Mouse (Mus musculus) hindbrain, embryonic 16.5 days (tissue): Measurements from ENCODE around the gene Olfr773. TPM values are rescaled to one million over a fixed set of nuclear protein-coding genes. Genes with fewer than 3 reads are reported as not detected.
"Not testable (repeated sequence)": the region's sequence is repeated elsewhere in the genome, so short reads cannot be mapped to it uniquely, and the experiment has no call there.

Source experiments
- ATAC-seq: fragments of 200-750 bp; cut with Nextera tagmentation; 2 replicates; pipeline ENCODE4 v1.8.0; 2017; ENCODE audit warnings: moderate TSS enrichment, moderate library complexity
- H3K27ac ChIP-seq: fragments of 300-500 bp; sonication (generic); 2 replicates; pipeline ENCODE4 v1.5.1; 2014; ENCODE audit warnings: low read depth, mild to moderate bottlenecking, control low read depth, low read length, moderate library complexity
- H3K27me3 ChIP-seq: fragments of 300-500 bp; sonication (generic); replicated peaks from 2 replicates; pipeline ENCODE4 v1.6.1; 2014; ENCODE audit warnings: low read length; ENCODE audit not compliant: control insufficient read depth, insufficient read depth
- H3K36me3 ChIP-seq: fragments of 300-500 bp; sonication (generic); 2 replicates; pipeline ENCODE4 v1.6.1; 2014; ENCODE audit warnings: mild to moderate bottlenecking, low read length, moderate library complexity, mixed read lengths; ENCODE audit not compliant: control insufficient read depth, insufficient read depth
- H3K4me1 ChIP-seq: fragments of 300-500 bp; sonication (generic); 2 replicates; pipeline ENCODE4 v1.6.1; 2014; ENCODE audit warnings: low read depth, low read length; ENCODE audit not compliant: control insufficient read depth, insufficient read depth
- H3K4me2 ChIP-seq: fragments of 300-500 bp; sonication (generic); 2 replicates; pipeline ENCODE4 v1.6.1; 2014; ENCODE audit warnings: mild to moderate bottlenecking, low read length, control low read depth, moderate library complexity
- H3K4me3 ChIP-seq: fragments of 300-500 bp; sonication (generic); 2 replicates; pipeline ENCODE4 v1.5.1; 2014; ENCODE audit warnings: mild to moderate bottlenecking, low read length, control low read depth, moderate library complexity
- H3K9ac ChIP-seq: fragments of 300-500 bp; sonication (generic); 2 replicates; pipeline ENCODE4 v1.6.1; 2014; ENCODE audit warnings: low read depth, mild to moderate bottlenecking, control low read depth, low read length, moderate library complexity
- H3K9me3 ChIP-seq: fragments of 300-500 bp; sonication (generic); 2 replicates; pipeline ENCODE4 v1.6.1; 2014; ENCODE audit warnings: mild to moderate bottlenecking, low read length, moderate library complexity; ENCODE audit not compliant: control insufficient read depth
- WGBS: fragments of 180-500 bp; shearing (Covaris S2); extraction: QIAGEN DNeasy Blood & Tissue Kit; methylation state at CpG from one replicate; pipeline ENCODE4 v1.1.7; 2014; 5-methylcytosine and 5-hydroxymethylcytosine counted together
- polyA plus RNA-seq: library from polyadenylated mRNA; unstranded; fragments of >200 nt; fragmentation: Nextera tagmentation; extraction: Ambion mirVana; gene quantifications from 2 replicates; pipeline ENCODE4 v1.2.1, GENCODE M21; 2015

Olfr773 gene
- not detected in 2 replicates for polyA plus RNA-seq

DNA sequence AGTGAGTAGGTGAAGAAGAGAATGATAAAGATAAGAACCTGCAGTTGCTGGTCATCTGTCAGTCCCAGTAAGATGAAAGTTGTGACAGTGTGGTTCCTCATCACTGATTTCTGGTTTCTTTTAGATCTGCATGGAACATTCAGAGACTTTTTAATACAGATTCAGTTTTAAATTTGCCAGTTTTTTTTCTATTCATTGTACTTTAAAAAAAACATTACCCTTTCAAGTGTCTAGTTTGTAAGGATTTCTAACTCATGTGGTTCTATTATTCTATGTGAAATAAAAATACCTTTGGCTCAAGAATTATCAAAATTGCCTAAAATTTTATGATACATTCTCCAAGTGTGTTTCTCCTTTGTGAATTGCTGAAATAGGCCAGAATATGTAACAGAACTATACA is at the start of gene Olfr773:
Olfr773 (minus strand) TSS at position 101 of the 400 bp plus-strand sequence.
- H3K36me3 ChIP-seq, H3K27ac ChIP-seq, H3K4me2 ChIP-seq, ATAC-seq, H3K9ac ChIP-seq, H3K27me3 ChIP-seq, H3K4me1 ChIP-seq, H3K9me3 ChIP-seq, H3K4me3 ChIP-seq: not testable (repeated sequence)

DNA sequence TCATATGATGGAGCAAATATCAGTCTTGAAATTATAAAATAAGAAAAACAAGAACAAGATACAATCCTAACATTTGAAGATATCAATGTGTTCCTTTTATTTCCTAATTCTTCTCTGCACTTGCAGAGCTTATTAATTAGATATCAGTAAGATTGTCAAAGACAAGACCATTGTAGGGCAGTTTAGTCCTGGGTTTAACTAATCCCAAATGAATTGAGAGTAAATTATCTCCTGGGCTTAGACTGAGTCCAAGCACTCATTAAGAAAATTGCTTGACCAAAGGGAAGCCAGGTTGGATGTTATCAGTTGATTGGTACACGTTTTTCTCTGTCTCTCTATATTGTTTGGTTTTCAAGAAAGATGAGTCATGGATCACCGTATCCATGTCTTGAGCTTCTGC is 48.7 kb upstream of the Olfr773 start, which contains the start of gene Olfr774:
Olfr774 (plus strand) TSS at position 301 of the 400 bp plus-strand sequence.
- Histone ChIP-seq H3K36me3 (no peaks in the 10 kb centered on the region), H3K9me3 (no peaks in the 10 kb centered on the region), H3K4me2 (no peak within 1 kb of the TSS), H3K27me3 (no peaks in the 10 kb centered on the region), H3K4me3 (no peak within 1 kb of the TSS), H3K4me1 (no peaks in the 10 kb centered on the region), H3K27ac (no peak within 1 kb of the TSS), H3K9ac (no peak within 1 kb of the TSS)
- WGBS: 71% methylated on average over 2 of the region's 2 CpGs
- ATAC-seq: no peak

DNA sequence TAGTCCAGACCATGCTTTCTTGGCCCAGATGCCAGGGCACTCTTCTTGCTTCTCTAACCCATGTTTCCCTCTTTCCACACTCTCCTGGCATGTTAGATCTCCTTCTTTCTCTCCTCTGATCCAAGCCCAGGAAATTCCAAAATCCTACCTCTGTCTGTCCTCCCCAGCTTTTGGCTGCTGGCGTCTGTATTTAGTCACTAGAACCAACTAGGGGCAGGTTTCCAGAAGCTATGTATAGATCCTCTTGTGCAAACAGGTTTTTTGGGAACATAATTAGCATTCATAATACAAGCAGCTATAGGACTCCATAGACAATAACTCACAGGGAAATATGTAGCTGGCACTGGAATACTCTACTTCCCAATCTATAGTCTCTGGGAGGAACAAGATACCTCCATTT is 43.5 kb upstream of the Olfr773 start:
- no peaks in the 10 kb centered on the region for H3K9me3 ChIP-seq
- WGBS: 74% methylated on average over 1 of the region's 1 CpGs
- H3K36me3 ChIP-seq: no peaks in the 10 kb centered on the region
- H3K9ac ChIP-seq: no peak overlapping the region
- H3K27me3 ChIP-seq: no peaks in the 10 kb centered on the region
- H3K27ac ChIP-seq: no peak overlapping the region
- H3K4me2 ChIP-seq: no peak overlapping the region
- no peak for ATAC-seq
- H3K4me3 ChIP-seq: no peak overlapping the region
- H3K4me1 ChIP-seq: no peaks in the 10 kb centered on the region

DNA sequence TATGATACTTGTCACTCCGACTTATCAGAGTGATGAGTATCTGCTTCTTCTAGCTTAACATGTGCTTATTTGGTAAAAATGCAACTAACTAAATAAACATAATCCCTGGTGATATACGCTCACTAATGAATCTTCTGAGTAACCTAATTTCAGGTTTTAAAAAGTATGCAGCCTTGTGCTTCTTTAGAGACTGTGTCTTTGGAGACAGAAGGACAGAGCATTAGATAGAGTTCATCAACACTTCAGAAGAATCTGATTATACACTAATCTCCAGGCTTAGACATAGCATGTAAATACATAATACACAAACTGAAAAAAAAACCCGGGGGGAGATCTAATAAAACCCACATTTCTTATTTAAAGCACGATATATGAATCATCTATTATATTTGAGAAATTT is 9.4 kb downstream of the Olfr773 start, which contains the start of gene Olfr772:
Olfr772 (minus strand) TSS at position 101 of the 400 bp plus-strand sequence.
- not testable (repeated sequence) for H3K4me3 ChIP-seq, H3K9ac ChIP-seq, H3K4me1 ChIP-seq, ATAC-seq, H3K27ac ChIP-seq, H3K4me2 ChIP-seq, H3K9me3 ChIP-seq, H3K36me3 ChIP-seq, H3K27me3 ChIP-seq
- WGBS: 86% methylated on average over 3 of the region's 4 CpGs

DNA sequence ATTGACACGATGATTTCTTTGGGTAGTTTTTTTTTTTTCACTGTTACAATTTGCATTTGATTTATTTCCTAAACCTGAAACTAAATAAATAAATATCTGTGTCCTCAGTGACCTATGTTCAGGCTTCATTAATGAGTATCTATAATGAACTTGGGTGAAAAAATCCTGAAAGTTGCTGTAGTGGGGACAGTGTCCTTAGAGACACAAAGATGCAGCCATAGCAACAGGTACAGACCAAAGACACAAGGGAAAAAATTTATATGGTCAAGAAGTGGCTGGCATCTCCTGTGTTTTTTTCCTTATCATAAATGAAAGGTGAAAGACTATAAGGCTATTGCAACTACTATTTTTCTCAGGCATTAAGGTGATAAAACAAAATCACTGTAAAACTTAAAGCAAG is 22.6 kb downstream of the Olfr773 start, which contains the start of gene Olfr771:
Olfr771 (minus strand) TSS at position 101 of the 400 bp plus-strand sequence.
- WGBS: 84% methylated on average over 1 of the region's 1 CpGs

DNA sequence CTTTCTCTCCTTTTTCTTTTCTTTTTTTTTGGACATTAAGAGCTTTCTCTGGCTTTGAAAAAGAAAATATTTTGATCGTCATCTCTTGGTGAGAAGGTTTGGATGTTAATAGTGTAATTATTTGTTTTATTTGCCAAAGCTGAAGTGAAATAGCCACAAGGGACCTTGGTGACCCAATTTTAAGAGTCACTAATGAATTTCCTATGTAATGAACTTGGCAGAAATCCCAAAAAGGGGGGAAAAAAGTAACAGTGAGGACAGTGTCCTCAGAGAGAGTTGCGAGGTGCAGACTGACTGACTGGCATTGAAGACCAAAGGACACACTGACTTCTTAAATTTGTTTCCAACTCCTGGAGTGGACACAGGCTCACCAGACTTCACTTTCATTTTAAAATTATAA is 48.3 kb downstream of the Olfr773 start, which contains the start of gene Olfr770:
Olfr770 (minus strand) TSS at position 101 of the 400 bp plus-strand sequence.
- Histone ChIP-seq H3K9me3 (no peaks in the 10 kb centered on the region), H3K4me3 (no peak within 1 kb of the TSS), H3K27ac (no peak within 1 kb of the TSS), H3K27me3 (no peaks in the 10 kb centered on the region), H3K9ac (no peak within 1 kb of the TSS), H3K4me1 (no peaks in the 10 kb centered on the region), H3K4me2 (no peak within 1 kb of the TSS), H3K36me3 (no peaks in the 10 kb centered on the region)
- ATAC-seq: no peak
- 69% methylated on average over 2 of the region's 2 CpGs for WGBS

More for the DNA sequence above, 22.6 kb downstream of the Olfr773 start, which contains the start of gene Olfr771:
- Histone ChIP-seq H3K36me3 (no peaks in the 10 kb centered on the region), H3K27ac (no peak within 1 kb of the TSS), H3K4me3 (no peak within 1 kb of the TSS), H3K9me3 (no peaks in the 10 kb centered on the region), H3K9ac (no peak within 1 kb of the TSS), H3K27me3 (no peaks in the 10 kb centered on the region), H3K4me2 (no peak within 1 kb of the TSS), H3K4me1 (no peaks in the 10 kb centered on the region)
- no peak for ATAC-seq

Other genes with a start within 250 kb of the Olfr773 start
- not detected in 2 replicates for gene Mettl7b, start 226.4 kb downstream of the Olfr773 start, polyA plus RNA-seq
- not detected in 2 replicates for gene Olfr9, start 198.0 kb downstream of the Olfr773 start, polyA plus RNA-seq
- not detected in 2 replicates for gene Olfr763, start 176.6 kb downstream of the Olfr773 start, polyA plus RNA-seq
- not detected in 2 replicates for gene Olfr764-ps1, start 147.5 kb downstream of the Olfr773 start, polyA plus RNA-seq
- not detected in 2 replicates for gene Olfr765, start 137.4 kb downstream of the Olfr773 start, polyA plus RNA-seq
- not detected in 2 replicates for gene Olfr766-ps1, start 118.4 kb downstream of the Olfr773 start, polyA plus RNA-seq
- gene Olfr767, start 104.5 kb downstream of the Olfr773 start, polyA plus RNA-seq: not detected in 2 replicates
- gene Olfr768, start 88.0 kb downstream of the Olfr773 start, polyA plus RNA-seq: not detected in 2 replicates
- not detected in 2 replicates for gene Olfr769, start 69.6 kb downstream of the Olfr773 start, polyA plus RNA-seq
- not detected in 2 replicates for gene Olfr770, start 48.4 kb downstream of the Olfr773 start, polyA plus RNA-seq
- not detected in 2 replicates for gene Olfr771, start 22.7 kb downstream of the Olfr773 start, polyA plus RNA-seq
- not detected in 2 replicates for gene Olfr772, start 9.5 kb downstream of the Olfr773 start, polyA plus RNA-seq
- gene Olfr774, start 48.8 kb upstream of the Olfr773 start, polyA plus RNA-seq: not detected in 2 replicates
- gene Olfr775, start 61.0 kb upstream of the Olfr773 start, polyA plus RNA-seq: not detected in 2 replicates
- gene Olfr776, start 71.7 kb upstream of the Olfr773 start, polyA plus RNA-seq: not detected in 2 replicates
- not detected in 2 replicates for gene Olfr777, start 84.1 kb upstream of the Olfr773 start, polyA plus RNA-seq
- not detected in 2 replicates for gene Olfr780, start 130.7 kb upstream of the Olfr773 start, polyA plus RNA-seq
- not detected in 2 replicates for gene Olfr781, start 141.4 kb upstream of the Olfr773 start, polyA plus RNA-seq
- not detected in 2 replicates for gene Olfr782, start 161.4 kb upstream of the Olfr773 start, polyA plus RNA-seq
- 0.07 and 0.15 TPM in 2 replicates for gene Olfr784, start 196.7 kb upstream of the Olfr773 start, polyA plus RNA-seq
- not detected in 2 replicates for gene Olfr785, start 218.0 kb upstream of the Olfr773 start, polyA plus RNA-seq
- not detected in 2 replicates for gene Olfr786, start 239.9 kb upstream of the Olfr773 start, polyA plus RNA-seq